Mouse (Mus musculus) MEL (cell line): ENCODE data around the gene Kalrn. TPM values are rescaled to one million over a fixed set of nuclear protein-coding genes. Genes with fewer than 3 reads are reported as not detected.

ENCODE experiments used
- DNase-seq: peaks from one replicate; pipeline ENCODE4 v3.0.0; 2011; ENCODE audit warnings: low read depth, low spot score
- H3K27ac ChIP-seq: 2 replicates; pipeline ENCODE4 v1.5.1; 2012; ENCODE audit warnings: low read depth, mild to moderate bottlenecking, control low read depth, low read length, moderate library complexity; ENCODE audit not compliant: control insufficient read depth
- H3K27me3 ChIP-seq, 2 experiments: fragments of 150-350 bp in 1 of 2; sonication (generic) in 1 of 2; 2 replicates each; pipeline ENCODE4 v1.6.1; 2012; ENCODE audit warnings: low read length in 2 of 2, mild to moderate bottlenecking in 2 of 2, improper control_type of control experiment in 1 of 2, moderate library complexity in 1 of 2; ENCODE audit not compliant: insufficient read depth in 2 of 2, control insufficient read depth in 1 of 2
- H3K36me3 ChIP-seq, 2 experiments: 2 replicates each; pipeline ENCODE4 v1.6.1; 2012 to 2014; ENCODE audit warnings: low read length in 2 of 2, improper control_type of control experiment in 1 of 2, inconsistent platforms in 1 of 2, mild to moderate bottlenecking in 1 of 2; ENCODE audit not compliant: insufficient read depth in 2 of 2, control insufficient read depth in 1 of 2
- H3K4me1 ChIP-seq, 2 experiments: fragments of 150-350 bp in 1 of 2; sonication (generic) in 1 of 2; 2 replicates each; pipeline ENCODE4 v1.6.1; 2012; ENCODE audit warnings: low read length in 2 of 2, improper control_type of control experiment in 1 of 2, mild to moderate bottlenecking in 1 of 2; ENCODE audit not compliant: insufficient read depth in 2 of 2, control insufficient read depth in 1 of 2
- H3K4me3 ChIP-seq, 2 experiments: fragments of 150-350 bp in 1 of 2; sonication (generic) in 1 of 2; 2 replicates each; pipeline ENCODE4 v1.5.1; 2012; ENCODE audit warnings: low read depth in 2 of 2, low read length in 2 of 2, mild to moderate bottlenecking in 2 of 2, moderate library complexity in 2 of 2, control low read depth in 1 of 2, improper control_type of control experiment in 1 of 2; ENCODE audit not compliant: control insufficient read depth in 1 of 2, insufficient read depth in 1 of 2
- H3K79me2 ChIP-seq: 2 replicates; pipeline ENCODE4 v1.6.1; 2012; ENCODE audit warnings: mild to moderate bottlenecking, low read length, moderate library complexity; ENCODE audit not compliant: control insufficient read depth, poor library complexity, insufficient read depth
- H3K9ac ChIP-seq: 2 replicates; pipeline ENCODE4 v1.6.1; 2012; ENCODE audit warnings: low read depth, mild to moderate bottlenecking, control low read depth, low read length, moderate library complexity; ENCODE audit not compliant: control insufficient read depth, poor library complexity, severe bottlenecking
- H3K9me3 ChIP-seq: fragments of 150-350 bp; sonication (generic); replicated peaks from 2 replicates; pipeline ENCODE4 v1.6.1; 2012; ENCODE audit warnings: mild to moderate bottlenecking, low read length, improper control_type of control experiment, moderate library complexity; ENCODE audit not compliant: insufficient read depth
- CHD1 ChIP-seq: IDR thresholded peaks from 2 replicates; pipeline ENCODE4 v1.6.1; 2012; ENCODE audit warnings: low read depth, mild to moderate bottlenecking, inconsistent platforms, low read length, improper control_type of control experiment
- CHD2 ChIP-seq: IDR thresholded peaks from 2 replicates; pipeline ENCODE4 v1.6.1; 2011; ENCODE audit warnings: low read length, improper control_type of control experiment
- CTCF ChIP-seq, 3 experiments: IDR thresholded peaks in 2 of 3; conservative IDR thresholded peaks in 1 of 3; 2 replicates each; pipeline ENCODE4 v1.5.1; 2011 to 2012; ENCODE audit warnings: low read length in 3 of 3, low read depth in 2 of 3, mild to moderate bottlenecking in 2 of 3, improper control_type of control experiment in 1 of 3, inconsistent platforms in 1 of 3, mixed read lengths in 1 of 3, moderate library complexity in 1 of 3; ENCODE audit not compliant: control insufficient read depth in 1 of 3, insufficient read depth in 1 of 3, poor library complexity in 1 of 3, severe bottlenecking in 1 of 3
- E2F4 ChIP-seq: IDR thresholded peaks from 2 replicates; pipeline ENCODE4 v1.6.1; 2011; ENCODE audit warnings: low read depth, low read length, improper control_type of control experiment, borderline replicate concordance
- ELF1 ChIP-seq: IDR thresholded peaks from 2 replicates; pipeline ENCODE4 v1.6.1; 2014; ENCODE audit warnings: low read depth, mild to moderate bottlenecking, inconsistent platforms, low read length, improper control_type of control experiment, moderate library complexity
- ETS1 ChIP-seq: IDR thresholded peaks from 2 replicates; pipeline ENCODE4 v1.6.1; 2012; ENCODE audit warnings: low read depth, mild to moderate bottlenecking, inconsistent platforms, low read length, improper control_type of control experiment, moderate library complexity
- GABPA ChIP-seq: IDR thresholded peaks from 2 replicates; pipeline ENCODE4 v1.6.1; 2012; ENCODE audit warnings: low read depth, mild to moderate bottlenecking, inconsistent platforms, low read length, improper control_type of control experiment, moderate library complexity
- HCFC1 ChIP-seq: IDR thresholded peaks from 2 replicates; pipeline ENCODE4 v1.6.1; 2012; ENCODE audit warnings: low read depth, mild to moderate bottlenecking, inconsistent platforms, low read length, improper control_type of control experiment, moderate library complexity
- JUND ChIP-seq: IDR thresholded peaks from 2 replicates; pipeline ENCODE4 v1.6.1; 2011; ENCODE audit warnings: low read depth, mild to moderate bottlenecking, improper control_type of control experiment, low read length
- MAX ChIP-seq: IDR thresholded peaks from 2 replicates; pipeline ENCODE4 v1.6.1; 2011; ENCODE audit warnings: low read length, improper control_type of control experiment
- MXI1 ChIP-seq: IDR thresholded peaks from 2 replicates; pipeline ENCODE4 v1.6.1; 2011; ENCODE audit warnings: mild to moderate bottlenecking, low read depth, low read length, improper control_type of control experiment
- NELFE ChIP-seq: IDR thresholded peaks from 2 replicates; pipeline ENCODE4 v1.6.1; 2011; ENCODE audit warnings: low read depth, low read length, improper control_type of control experiment
- POLR2A ChIP-seq, 2 experiments: IDR thresholded peaks; 2 replicates each; pipeline ENCODE4 v1.6.1; 2011 to 2012; ENCODE audit warnings: low read length in 2 of 2, mild to moderate bottlenecking in 2 of 2, control low read depth in 1 of 2, improper control_type of control experiment in 1 of 2, low read depth in 1 of 2, moderate library complexity in 1 of 2; ENCODE audit not compliant: control insufficient read depth in 1 of 2, insufficient read depth in 1 of 2, poor library complexity in 1 of 2
- RAD21 ChIP-seq: IDR thresholded peaks from 2 replicates; pipeline ENCODE4 v1.6.1; 2011; ENCODE audit warnings: mild to moderate bottlenecking, low read depth, low read length, improper control_type of control experiment
- SMC3 ChIP-seq: IDR thresholded peaks from 2 replicates; pipeline ENCODE4 v1.6.1; 2011; ENCODE audit warnings: low read depth, low read length, improper control_type of control experiment
- TCF12 ChIP-seq: IDR thresholded peaks from 2 replicates; pipeline ENCODE4 v1.6.1; 2014; ENCODE audit warnings: low read depth, mild to moderate bottlenecking, inconsistent platforms, low read length, improper control_type of control experiment, moderate library complexity
- ZNF384 ChIP-seq: IDR thresholded peaks from 2 replicates; pipeline ENCODE4 v1.6.1; 2012; ENCODE audit warnings: low read depth, mild to moderate bottlenecking, inconsistent platforms, low read length, improper control_type of control experiment
- polyA plus RNA-seq, 2 experiments: library from polyadenylated mRNA; stranded (reverse) in 1 of 2; unstranded in 1 of 2; fragments of >175 nt in 1 of 2; fragments of >200 nt in 1 of 2; gene quantifications; 2 replicates each; pipeline versions ENCODE4 v1.2.1 to v1.2.4; 2012; ENCODE audit warnings: low replicate concordance in 2 of 2, low read depth in 1 of 2; ENCODE audit not compliant: insufficient read length in 2 of 2, insufficient read depth in 1 of 2, missing spikeins in 1 of 2
- total RNA-seq: library from RNA; depleted of rRNA; stranded (reverse); fragments of 300-350 nt; gene quantifications from 2 replicates; pipeline ENCODE4 v1.2.3, GENCODE M21; 2012

Gene Kalrn
- total and polyA plus RNA-seq, 3 experiments = 10.4 to 11.8 TPM; not detected in 1

- TF ChIP-seq MAX (no peak), ELF1 (no peak), GABPA (no peak), RAD21 (no peak), NELFE (no peak), TCF12 (no peak), E2F4 (no peak), CHD1 (no peak), POLR2A (IDR thresholded peaks at IDR 0.05; ENCODE audit: control insufficient read depth in 1 of 2, insufficient read depth in 1 of 2, low read depth in 1 of 2, low read length in 2 of 2, poor library complexity in 1 of 2) (no peak), JUND (no peak), CHD2 (no peak), ZNF384 (no peak), SMC3 (no peak), CTCF (IDR thresholded peaks at IDR 0.05 in 2 of 3, conservative IDR thresholded peaks at IDR 0.05 in 1 of 3; ENCODE audit: control insufficient read depth in 1 of 3, insufficient read depth in 1 of 3, low read depth in 2 of 3, low read length in 3 of 3, poor library complexity in 1 of 3, severe bottlenecking in 1 of 3) (no peak), ETS1 (no peak), HCFC1 (no peak), MXI1 (no peak; the same call in 1 of the 2 replicates)
- Histone ChIP-seq H3K36me3 (peaks cover 0 to 13% of the 10 kb centered on the region in 2 experiments; a peak in 2 of 4 replicates), H3K9ac (peak overlapping the region; percentile 64), H3K4me1 (peaks cover 6 to 16% of the 10 kb centered on the region in 2 experiments), H3K9me3 (no peaks in the 10 kb centered on the region), H3K79me2 (no peaks in the 10 kb centered on the region; the same call in 1 of the 2 replicates), H3K27me3 (no peaks in the 10 kb centered on the region), H3K27ac (peak overlapping the region; percentile 20; the same call in 1 of the 2 replicates), H3K4me3 (peak overlapping the region; percentile 50 to 88)
- no peak for DNase-seq
These were observed 478.3 kb downstream of the Kalrn start for GRCm38 (mm10) chr16:34095093-34095465.

- Histone ChIP-seq H3K79me2 (no peaks in the 10 kb centered on the region; the same call in 1 of the 2 replicates), H3K27ac (no peak overlapping the region), H3K4me1 (peaks cover 6 to 16% of the 10 kb centered on the region in 2 experiments), H3K4me3 (peak overlapping the region; percentile 50 to 88), H3K9ac (peak overlapping the region; percentile 64), H3K9me3 (no peaks in the 10 kb centered on the region), H3K27me3 (no peaks in the 10 kb centered on the region), H3K36me3 (peaks cover 0 to 13% of the 10 kb centered on the region in 2 experiments; a peak in 2 of 4 replicates)
- DNase-seq = peak; percentile 60
- TF ChIP-seq ELF1 (peak; percentile 58; the same call in 1 of the 2 replicates), ZNF384 (no peak)
These were observed 478.8 kb downstream of the Kalrn start for GRCm38 (mm10) chr16:34094446-34095092.
